Mouse (Mus musculus): Measurements from ENCODE around the gene Camta2. TPM values are rescaled to one million over a fixed set of nuclear protein-coding genes. Genes with fewer than 3 reads are reported as not detected.
A peak's percentile ranks its signal among the peaks of the same experiment; 100 is the strongest.

Gene Camta2
- polyA plus RNA-seq (2012; fragmentation: generic; extraction: Trizol), result 11.9 TPM

GRCm38 (mm10) chr11:70687601-70688199, at the start of gene Camta2:
TSS of gene Camta2 (minus strand) at chr11:70688105.
- no peaks in the 10 kb centered on the region for H3K27me3 ChIP-seq (ENCODE audit: control insufficient read depth, insufficient read depth, insufficient read length)
- H3K79me2 ChIP-seq (ENCODE audit: control insufficient read depth, insufficient read depth), result no peaks in the 10 kb centered on the region
- no peaks in the 10 kb centered on the region for H3K36me3 ChIP-seq (ENCODE audit: control insufficient read depth, insufficient read depth)
- peak within 1 kb of the TSS; percentile 53 for H3ac ChIP-seq (ENCODE audit: control insufficient read depth, insufficient read length)
- TF ChIP-seq POLR2A (IDR thresholded peaks at IDR 0.05; ENCODE audit: insufficient read length, low read depth) (peak; percentile 82), TCF3 (IDR thresholded peaks at IDR 0.05; ENCODE audit: insufficient read length, low read depth) (no peak), USF1 (IDR thresholded peaks at IDR 0.05; ENCODE audit: low read depth) (no peak), SRF (IDR thresholded peaks at IDR 0.05; ENCODE audit: control insufficient read depth, insufficient read length, low read depth) (peak; percentile 94), POLR2AphosphoS2 (IDR thresholded peaks at IDR 0.05; ENCODE audit: insufficient read length, low read depth) (peak; percentile 75), MAX (IDR thresholded peaks at IDR 0.05; ENCODE audit: low read depth) (no peak)
- peak within 1 kb of the TSS; percentile 94 for H3K4me2 ChIP-seq (ENCODE audit: low read depth)
- peak within 1 kb of the TSS; percentile 68 for H3K4me3 ChIP-seq

DNA sequence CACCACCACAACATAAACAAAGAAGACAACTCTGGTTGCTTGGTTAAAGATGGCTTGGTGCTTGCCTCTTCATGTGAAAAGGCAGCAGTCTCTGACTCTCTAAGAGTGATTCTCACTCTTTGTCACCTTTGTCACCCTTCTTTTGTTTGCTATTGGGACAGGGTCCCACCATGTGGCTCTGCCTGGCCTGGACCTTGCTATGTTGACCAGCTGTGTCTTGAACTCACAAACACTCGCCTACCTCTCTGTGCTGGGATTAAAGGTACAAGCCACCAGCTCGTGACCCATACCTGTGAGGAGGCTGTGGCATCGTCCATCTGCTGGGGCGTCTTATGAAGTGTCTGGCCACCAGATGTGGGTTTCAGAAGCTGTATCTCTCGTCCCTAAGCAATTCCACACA, 45.4 kb upstream of the Camta2 start:
- Histone ChIP-seq H3K36me3 (ENCODE audit: control insufficient read depth, insufficient read depth) (no peaks in the 10 kb centered on the region), H3K4me2 (ENCODE audit: low read depth) (no peak overlapping the region), H3ac (ENCODE audit: control insufficient read depth, insufficient read length) (no peak overlapping the region), H3K79me2 (ENCODE audit: control insufficient read depth, insufficient read depth) (no peaks in the 10 kb centered on the region), H3K4me3 (no peak overlapping the region), H3K27me3 (ENCODE audit: control insufficient read depth, insufficient read depth, insufficient read length) (no peaks in the 10 kb centered on the region)
- peak; percentile 57 for TF ChIP-seq POLR2AphosphoS2 (IDR thresholded peaks at IDR 0.05; ENCODE audit: insufficient read length, low read depth)
- TF ChIP-seq CEBPB (IDR thresholded peaks at IDR 0.05; ENCODE audit: insufficient read depth, poor library complexity, severe bottlenecking), result no peak
- no peak for TF ChIP-seq TCF3 (IDR thresholded peaks at IDR 0.05; ENCODE audit: insufficient read length, low read depth)
- TF ChIP-seq E2F4 (IDR thresholded peaks at IDR 0.05; ENCODE audit: insufficient read depth), result no peak
- no peak for TF ChIP-seq MYOG (IDR thresholded peaks at IDR 0.05; ENCODE audit: control insufficient read depth in 1 of 3, insufficient read depth in 1 of 3, insufficient read length in 2 of 3, low read depth in 2 of 3)

DNA sequence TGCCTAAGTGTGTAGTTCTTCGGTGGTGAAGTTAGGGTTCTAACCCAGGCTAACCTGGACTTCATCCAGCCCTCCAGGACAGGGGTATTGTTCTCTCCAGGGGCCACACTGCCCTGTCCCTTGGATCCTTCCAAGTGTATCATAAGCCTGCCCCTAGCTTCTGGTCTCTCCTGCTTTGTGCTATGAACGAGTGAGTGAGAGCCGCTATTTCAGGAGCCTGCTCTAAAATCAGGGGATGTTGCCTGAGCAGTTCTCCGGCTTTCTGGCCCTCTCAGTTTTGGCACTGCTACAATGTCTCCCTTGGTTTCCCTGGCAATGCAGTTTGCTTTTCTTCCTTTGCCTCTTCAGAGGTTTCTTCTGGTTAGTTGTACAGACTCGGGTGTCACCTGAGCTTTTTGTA, 43.3 kb upstream of the Camta2 start:
- Histone ChIP-seq H3K4me3 (no peak overlapping the region), H3ac (ENCODE audit: control insufficient read depth, insufficient read length) (no peak overlapping the region), H3K79me2 (ENCODE audit: control insufficient read depth, insufficient read depth) (no peaks in the 10 kb centered on the region), H3K4me2 (ENCODE audit: low read depth) (no peak overlapping the region), H3K36me3 (ENCODE audit: control insufficient read depth, insufficient read depth) (no peaks in the 10 kb centered on the region), H3K27me3 (ENCODE audit: control insufficient read depth, insufficient read depth, insufficient read length) (no peaks in the 10 kb centered on the region)
- TF ChIP-seq POLR2AphosphoS2 (IDR thresholded peaks at IDR 0.05; ENCODE audit: insufficient read length, low read depth) (no peak), TCF12 (IDR thresholded peaks at IDR 0.05; ENCODE audit: insufficient read depth, poor library complexity, severe bottlenecking) (no peak), TCF3 (IDR thresholded peaks at IDR 0.05; ENCODE audit: insufficient read length, low read depth) (no peak)

DNA sequence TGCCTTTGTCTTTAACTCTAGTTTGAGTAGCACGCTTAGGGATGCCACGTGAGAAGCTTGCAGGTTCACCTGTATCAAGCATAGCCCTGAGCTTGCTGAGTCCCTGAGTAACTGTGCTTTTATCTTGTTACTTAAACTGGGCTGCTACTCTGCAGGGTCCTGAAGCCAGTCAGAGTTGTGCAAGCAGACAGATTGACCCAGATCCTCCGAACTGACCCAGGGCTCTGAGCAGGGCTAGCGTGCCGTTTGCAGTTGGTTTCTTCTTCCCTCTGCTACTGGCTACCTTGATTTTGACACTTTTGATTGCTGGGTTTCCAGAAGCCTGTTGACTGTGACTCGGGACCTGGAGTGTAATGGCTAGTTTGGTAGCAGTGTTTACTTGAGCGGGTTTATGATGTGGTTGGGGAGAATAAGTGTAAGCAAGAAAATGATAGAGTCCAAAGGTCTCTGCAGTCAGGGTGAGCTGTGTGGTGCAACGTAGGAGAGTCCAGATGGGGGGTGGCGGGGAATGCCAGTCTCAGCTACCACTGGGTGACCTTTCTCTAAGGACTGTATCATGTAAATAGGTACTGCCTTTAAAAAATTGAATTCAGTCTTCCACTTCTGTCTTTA, 42.6 kb upstream of the Camta2 start:
- Histone ChIP-seq H3K27me3 (ENCODE audit: control insufficient read depth, insufficient read depth, insufficient read length) (no peaks in the 10 kb centered on the region), H3ac (ENCODE audit: control insufficient read depth, insufficient read length) (no peak overlapping the region), H3K4me3 (no peak overlapping the region), H3K79me2 (ENCODE audit: control insufficient read depth, insufficient read depth) (no peaks in the 10 kb centered on the region), H3K36me3 (ENCODE audit: control insufficient read depth, insufficient read depth) (peaks cover 1% of the 10 kb centered on the region), H3K4me2 (ENCODE audit: low read depth) (no peak overlapping the region)
- TF ChIP-seq REST (IDR thresholded peaks at IDR 0.05; ENCODE audit: insufficient read depth, insufficient read length), result no peak
- no peak for TF ChIP-seq CEBPB (IDR thresholded peaks at IDR 0.05; ENCODE audit: insufficient read depth, poor library complexity, severe bottlenecking)
- no peak for TF ChIP-seq MAX (IDR thresholded peaks at IDR 0.05; ENCODE audit: low read depth)
- no peak for TF ChIP-seq MYOG (IDR thresholded peaks at IDR 0.05; ENCODE audit: control insufficient read depth in 1 of 3, insufficient read depth in 1 of 3, insufficient read length in 2 of 3, low read depth in 2 of 3)
- no peak for TF ChIP-seq TCF3 (IDR thresholded peaks at IDR 0.05; ENCODE audit: insufficient read length, low read depth)
- no peak for TF ChIP-seq MYOD1 (IDR thresholded peaks at IDR 0.05; ENCODE audit: control insufficient read depth in 1 of 3, insufficient read length in 2 of 3, low read depth in 2 of 3)
- no peak for TF ChIP-seq USF1 (IDR thresholded peaks at IDR 0.05; ENCODE audit: low read depth)
- TF ChIP-seq TCF12 (IDR thresholded peaks at IDR 0.05; ENCODE audit: insufficient read depth, poor library complexity, severe bottlenecking), result no peak
- no peak for TF ChIP-seq POLR2AphosphoS2 (IDR thresholded peaks at IDR 0.05; ENCODE audit: insufficient read length, low read depth)
- TF ChIP-seq E2F4 (IDR thresholded peaks at IDR 0.05; ENCODE audit: insufficient read depth), result no peak

DNA sequence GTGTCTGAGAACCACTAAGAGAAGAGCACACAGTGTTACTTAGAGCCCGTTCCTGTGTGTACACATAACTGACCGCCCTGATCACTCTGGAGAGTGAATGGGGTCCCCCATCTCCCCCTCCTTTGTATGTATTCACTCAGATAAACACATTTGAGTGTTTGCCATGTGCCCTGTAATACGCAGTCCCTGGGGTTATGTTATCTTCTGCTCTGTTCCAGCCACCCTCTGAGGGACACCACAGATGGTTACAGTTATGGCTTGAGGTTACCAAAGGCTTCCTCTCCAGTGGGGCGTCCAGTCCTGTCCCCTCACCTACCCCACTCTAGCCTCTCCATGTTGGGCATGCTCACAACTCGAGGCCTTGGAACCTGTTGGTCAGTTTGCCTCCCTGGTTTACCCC, 39.5 kb upstream of the Camta2 start:
- H3K36me3 ChIP-seq (ENCODE audit: control insufficient read depth, insufficient read depth), result peaks cover 24% of the 10 kb centered on the region
- H3K4me3 ChIP-seq, result no peak overlapping the region
- H3ac ChIP-seq (ENCODE audit: control insufficient read depth, insufficient read length), result no peak overlapping the region
- H3K27me3 ChIP-seq (ENCODE audit: control insufficient read depth, insufficient read depth, insufficient read length), result no peaks in the 10 kb centered on the region
- H3K4me2 ChIP-seq (ENCODE audit: low read depth), result no peak overlapping the region
- H3K79me2 ChIP-seq (ENCODE audit: control insufficient read depth, insufficient read depth), result no peaks in the 10 kb centered on the region
- no peak for TF ChIP-seq TCF3 (IDR thresholded peaks at IDR 0.05; ENCODE audit: insufficient read length, low read depth)
- TF ChIP-seq POLR2A (IDR thresholded peaks at IDR 0.05; ENCODE audit: insufficient read length, low read depth), result no peak
- TF ChIP-seq SRF (IDR thresholded peaks at IDR 0.05; ENCODE audit: control insufficient read depth, insufficient read length, low read depth), result no peak
- TF ChIP-seq TCF12 (IDR thresholded peaks at IDR 0.05; ENCODE audit: insufficient read depth, poor library complexity, severe bottlenecking), result no peak
- TF ChIP-seq POLR2AphosphoS2 (IDR thresholded peaks at IDR 0.05; ENCODE audit: insufficient read length, low read depth), result no peak
- TF ChIP-seq REST (IDR thresholded peaks at IDR 0.05; ENCODE audit: insufficient read depth, insufficient read length), result no peak
- TF ChIP-seq CEBPB (IDR thresholded peaks at IDR 0.05; ENCODE audit: insufficient read depth, poor library complexity, severe bottlenecking), result no peak
- TF ChIP-seq USF1 (IDR thresholded peaks at IDR 0.05; ENCODE audit: low read depth), result no peak

Measured in myocyte (in vitro differentiated cells).